Mouse (Mus musculus) E14TG2a.4 (cell line): Measurements from ENCODE around the gene Gtf2f1.

Experiments
- CTCF ChIP-seq: conservative IDR thresholded peaks from 2 replicates; pipeline ENCODE4 v1.5.1; 2014; ENCODE audit warnings: low read length
- POU5F1 ChIP-seq: IDR thresholded peaks from 2 replicates; pipeline ENCODE4 v1.6.1; 2014; ENCODE audit warnings: low read length, borderline replicate concordance

DNA sequence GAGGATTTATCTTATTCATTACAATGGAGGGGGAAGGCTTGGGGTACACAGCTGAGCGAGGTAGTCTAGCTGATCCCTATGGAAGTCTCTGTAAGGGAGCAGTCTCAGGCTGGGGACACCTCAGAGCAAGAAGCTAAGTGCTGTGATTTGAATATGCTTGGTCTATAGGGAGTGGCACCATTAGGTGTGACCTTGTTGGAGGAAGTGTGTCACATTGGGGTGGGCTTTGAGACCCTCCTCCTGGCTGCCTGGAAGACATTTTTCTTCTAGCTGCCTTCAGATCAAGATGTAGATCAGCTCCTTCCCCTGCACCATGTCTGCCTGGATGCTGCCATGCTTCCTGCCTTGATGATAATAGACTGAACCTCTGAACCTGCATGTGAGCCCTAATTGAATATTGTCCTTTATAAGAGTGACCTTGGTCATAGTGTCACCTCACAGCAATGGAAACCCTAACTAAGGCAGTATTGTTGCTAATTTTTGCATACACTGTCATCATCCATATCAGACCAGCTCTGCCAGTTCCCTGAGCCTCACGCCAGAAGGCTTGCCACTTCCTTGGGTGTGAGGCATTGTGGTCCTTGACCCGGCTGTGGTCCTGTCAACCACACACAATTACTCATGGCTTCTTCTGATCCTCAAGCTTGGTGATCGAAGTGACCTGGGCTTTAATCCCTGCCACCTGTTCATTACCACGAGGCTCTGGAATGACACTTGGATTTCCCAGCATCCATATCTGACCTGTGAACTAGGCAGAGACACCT is 48.3 kb downstream of the Gtf2f1 start:
- no peak for TF ChIP-seq POU5F1
- no peak for TF ChIP-seq CTCF
